Mouse (Mus musculus): Measurements from ENCODE around the gene 3110082I17Rik. TPM values are rescaled to one million over a fixed set of nuclear protein-coding genes. Genes with fewer than 3 reads are reported as not detected.
"Not testable (repeated sequence)": the region's sequence is repeated elsewhere in the genome, so short reads cannot be mapped to it uniquely, and the experiment has no call there.

3110082I17Rik gene
- total RNA-seq, 2 experiments from 2014 or later, result 16.6 to 17.6 TPM

DNA sequence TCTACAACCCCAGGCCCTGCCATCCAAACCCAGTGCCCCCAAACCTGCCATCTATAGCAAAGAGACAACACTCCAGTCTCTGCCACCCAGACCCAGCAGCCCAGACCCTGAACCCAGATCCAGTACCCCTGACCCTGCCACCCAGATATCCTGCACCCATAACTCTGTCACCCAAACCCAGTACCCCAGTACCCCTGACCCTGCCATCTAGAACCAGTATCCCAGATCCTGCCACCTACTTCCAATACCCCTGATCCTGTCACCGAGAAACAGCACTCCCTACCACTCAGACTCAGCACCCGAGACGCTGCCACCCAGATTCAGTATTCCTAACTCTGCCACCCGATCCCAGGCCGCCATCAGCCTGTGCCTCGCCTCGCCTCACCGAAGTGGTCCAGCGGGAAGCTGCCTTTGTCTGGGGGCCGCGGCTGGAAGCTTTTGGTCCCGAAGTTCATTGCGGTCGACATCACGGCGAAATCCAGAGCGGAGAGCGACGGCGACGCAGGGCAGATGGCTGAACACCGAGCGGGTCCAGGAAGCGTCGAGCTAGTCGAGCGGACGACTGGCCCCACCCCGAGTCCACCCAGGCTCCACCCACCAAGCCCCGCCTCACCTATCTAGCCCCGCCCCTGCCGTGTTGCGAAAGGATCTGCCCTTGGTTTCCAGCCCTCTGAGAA, 115.5 kb downstream of the 3110082I17Rik start:
- peak; percentile 91 to 93 for DNase-seq (ENCODE audit: low spot score in 2 of 2)
- intact Hi-C loops (cut with DNase I), result no loop called here

DNA sequence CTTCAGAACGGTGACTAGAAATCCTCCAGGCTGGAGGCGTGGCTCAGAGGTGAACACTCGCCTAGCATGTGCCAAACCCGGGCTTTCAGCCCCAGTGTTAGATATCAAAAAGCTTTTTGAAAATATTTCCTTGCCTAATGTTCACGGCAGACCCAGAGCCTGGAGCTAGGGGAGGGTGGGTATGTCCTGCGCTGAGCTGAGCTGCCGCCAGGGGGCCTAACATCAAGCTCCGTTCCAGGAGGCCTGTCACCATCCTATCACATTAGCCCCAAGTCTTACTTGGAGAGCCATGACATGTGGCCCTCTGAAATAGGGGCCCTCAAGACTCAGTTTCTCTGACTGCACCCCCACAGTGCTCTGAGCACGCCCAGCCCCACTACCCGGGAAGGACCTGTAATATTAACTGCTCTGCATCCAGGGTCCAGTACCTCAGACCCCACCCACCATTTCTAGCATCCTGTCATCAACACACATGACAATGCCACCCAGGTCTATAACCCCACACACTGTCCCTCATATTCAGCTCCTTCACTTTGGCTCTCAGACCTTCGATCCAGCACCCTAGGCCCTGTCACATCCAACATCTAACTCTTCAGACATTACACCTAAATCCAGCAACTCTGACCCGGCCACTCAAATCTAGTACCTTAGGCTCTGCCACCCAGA, 116.2 kb downstream of the 3110082I17Rik start:
- intact Hi-C loops (cut with DNase I), result no loop called here
- DNase-seq (ENCODE audit: low spot score in 2 of 2), result peak; percentile 81 to 82

DNA sequence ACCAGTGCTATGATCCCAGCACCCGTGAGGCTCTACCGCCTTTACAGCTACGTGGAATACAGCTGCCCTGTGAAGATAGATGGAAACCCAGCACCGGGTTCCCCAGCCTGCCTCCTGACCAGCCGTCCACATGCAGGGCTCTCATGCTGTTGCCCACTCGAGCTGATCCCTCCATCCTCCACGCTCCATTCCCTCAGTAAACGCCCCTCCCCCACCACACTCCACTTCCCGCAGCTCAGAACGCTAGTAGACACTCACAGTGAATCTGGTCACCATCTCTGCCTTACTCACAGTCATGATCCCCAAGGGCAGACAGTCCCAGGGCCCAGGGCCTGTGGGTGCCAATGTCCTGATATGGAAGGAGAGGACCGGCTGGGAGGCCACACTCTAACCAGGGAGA, 121.4 kb downstream of the 3110082I17Rik start:
- intact Hi-C loops (cut with DNase I), result loop anchor here (10.0 kb wide), 1 partner anchor 416 kb away; no protein-coding TSS in a partner anchor
- no peak for DNase-seq (ENCODE audit: low spot score in 2 of 2)

DNA sequence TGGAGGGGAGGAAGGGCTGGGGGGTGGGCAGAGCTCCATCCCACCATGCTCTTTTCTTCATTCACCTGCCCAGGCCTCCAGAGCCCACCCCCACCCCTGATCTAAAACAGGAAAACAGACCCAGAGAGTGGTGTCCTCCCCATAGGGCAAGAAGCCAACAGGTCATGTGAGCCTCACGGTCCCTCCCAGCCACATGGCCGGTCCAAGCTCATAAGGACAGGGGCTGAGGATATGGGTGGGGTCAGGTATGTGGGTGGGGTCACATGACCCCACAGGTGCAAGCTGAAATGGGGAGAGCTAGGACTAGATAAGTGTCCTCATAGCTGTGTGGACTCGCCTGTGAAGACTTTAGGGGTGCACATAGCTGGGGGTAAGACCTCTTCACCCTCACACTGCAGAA, 121.9 kb downstream of the 3110082I17Rik start:
- intact Hi-C loops (cut with DNase I), result loop anchor here (10.0 kb wide), 1 partner anchor 416 kb away; no protein-coding TSS in a partner anchor
- no peak for DNase-seq (ENCODE audit: low spot score in 2 of 2)

DNA sequence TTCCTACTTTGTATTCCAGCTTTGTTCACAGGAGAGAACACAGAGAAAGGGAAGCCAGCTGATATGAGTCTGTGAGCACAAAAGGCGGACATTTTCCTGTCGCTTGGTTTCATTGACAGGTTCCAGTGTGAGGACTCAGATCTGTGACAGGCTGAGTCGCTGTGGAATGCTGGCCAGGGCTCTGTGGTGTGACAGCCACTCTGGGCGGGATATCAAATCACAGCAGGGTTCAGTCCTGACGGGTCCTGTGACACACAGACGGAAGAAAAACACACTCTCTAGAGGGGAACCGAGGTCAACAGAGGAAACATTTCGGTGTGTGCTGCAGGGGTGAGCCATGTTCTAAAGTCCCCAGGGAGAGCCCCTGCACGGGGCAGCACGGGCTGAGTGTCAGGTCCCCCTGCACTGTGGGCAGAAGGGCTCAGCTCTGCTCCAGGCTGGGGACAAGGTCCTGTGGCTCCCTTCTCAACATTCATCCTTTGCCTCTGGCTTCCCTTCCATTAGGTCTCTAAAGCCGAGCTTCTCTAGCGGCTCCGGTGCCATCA, 122.4 kb downstream of the 3110082I17Rik start:
- intact Hi-C loops (cut with DNase I), result loop anchor here (10.0 kb wide), 1 partner anchor 417 kb away; no protein-coding TSS in a partner anchor
- no peak for DNase-seq (ENCODE audit: low spot score in 2 of 2)

DNA sequence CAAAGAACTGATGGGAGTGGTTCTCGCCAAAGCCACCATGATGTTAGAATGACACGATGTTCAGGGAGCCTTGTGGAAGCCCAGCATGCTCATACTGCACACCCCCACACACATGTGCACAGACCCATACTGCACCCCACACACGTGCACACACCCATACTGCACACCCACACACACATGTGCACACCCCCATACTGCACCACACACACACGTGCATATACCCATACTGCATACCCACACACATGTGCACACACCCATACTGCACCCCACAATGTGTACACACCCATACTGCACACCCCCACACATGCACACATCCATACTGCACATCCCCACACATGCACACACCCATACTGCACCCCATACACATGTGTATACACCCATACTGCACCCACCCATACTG, 124.7 kb downstream of the 3110082I17Rik start:
- intact Hi-C loops (cut with DNase I), result loop anchor here (10.0 kb wide), 1 partner anchor 419 kb away; no protein-coding TSS in a partner anchor
- DNase-seq (ENCODE audit: low spot score in 2 of 2), result no peak

GRCm38 (mm10) chr5:139334394-139334793, 125.9 kb downstream of the 3110082I17Rik start:
- DNase-seq (ENCODE audit: low spot score in 2 of 2), result not testable (repeated sequence)
- intact Hi-C loops (cut with DNase I), result loop anchor here (10.0 kb wide), 1 partner anchor 420 kb away; no protein-coding TSS in a partner anchor

DNA sequence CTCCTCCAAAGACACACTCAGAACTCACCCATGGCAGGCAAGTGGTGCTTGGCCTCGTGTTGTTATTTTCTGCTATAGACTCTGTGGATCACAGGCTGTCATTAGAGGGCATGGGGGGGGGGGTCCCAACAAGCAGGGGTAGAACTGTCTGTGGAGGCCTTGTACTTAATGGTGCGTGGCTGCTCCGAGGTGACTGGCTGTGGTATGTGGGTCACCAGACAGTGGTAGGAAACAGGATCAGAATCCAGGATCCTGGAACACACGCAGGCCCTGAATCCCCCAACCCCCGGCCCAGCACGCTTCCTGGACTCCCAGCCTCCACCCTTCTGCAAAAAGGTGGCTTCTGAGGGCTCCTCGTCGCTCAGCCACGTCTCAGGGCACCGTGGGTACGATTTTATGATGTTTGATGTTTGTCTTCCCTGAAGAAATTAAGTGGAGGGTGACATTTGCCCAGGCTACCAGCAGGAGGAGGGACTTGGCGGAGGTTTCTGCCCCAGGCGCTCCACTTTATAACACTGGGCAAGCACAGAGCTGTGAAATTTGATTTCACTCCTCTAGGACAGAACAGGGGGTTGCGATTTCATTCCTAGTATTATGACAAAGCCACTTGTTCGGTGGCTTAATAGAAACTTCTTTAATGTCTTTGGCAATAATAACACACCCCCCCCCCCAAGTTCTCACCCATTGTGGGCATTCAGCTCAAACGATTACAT, 126.9 kb downstream of the 3110082I17Rik start:
- no peak for DNase-seq (ENCODE audit: low spot score in 2 of 2)
- intact Hi-C loops (cut with DNase I), result loop anchor here (10.0 kb wide), 1 partner anchor 421 kb away; no protein-coding TSS in a partner anchor

DNA sequence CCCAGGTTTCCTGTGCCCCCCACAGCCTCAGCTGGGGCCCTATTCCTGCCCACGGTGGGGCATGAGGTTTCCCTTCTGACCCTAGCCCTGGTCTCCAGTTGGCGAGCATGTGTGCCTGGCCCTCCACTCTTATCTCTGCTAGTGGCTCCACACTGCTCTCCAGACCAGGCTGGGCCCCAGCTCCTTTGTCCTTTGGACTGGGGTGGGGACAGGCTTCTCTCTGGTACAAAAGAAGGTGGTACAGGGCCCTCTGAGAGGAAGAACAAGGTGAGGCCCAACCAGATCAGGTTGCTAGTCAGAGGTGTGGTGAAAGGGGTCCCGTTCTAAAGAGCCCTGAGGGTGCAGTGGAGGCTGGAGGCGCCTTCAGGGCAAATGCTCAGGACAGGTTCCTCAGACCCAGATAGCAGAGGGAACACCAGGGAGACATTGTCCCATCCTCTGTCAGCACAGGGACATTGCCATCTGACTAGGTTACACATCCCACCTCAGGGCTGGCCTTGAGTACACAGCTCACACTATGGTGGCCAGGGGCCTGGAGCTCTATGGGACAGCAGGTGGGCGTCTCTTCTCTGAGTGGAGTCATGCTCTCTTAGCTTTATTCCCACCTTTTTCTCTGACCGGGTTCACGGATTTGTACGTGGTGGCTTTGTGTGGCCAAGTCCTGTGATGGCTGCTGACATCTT, 127.6 kb downstream of the 3110082I17Rik start:
- intact Hi-C loops (cut with DNase I), result loop anchor here (10.0 kb wide), 1 partner anchor 422 kb away; no protein-coding TSS in a partner anchor
- no peak for DNase-seq (ENCODE audit: low spot score in 2 of 2)

DNA sequence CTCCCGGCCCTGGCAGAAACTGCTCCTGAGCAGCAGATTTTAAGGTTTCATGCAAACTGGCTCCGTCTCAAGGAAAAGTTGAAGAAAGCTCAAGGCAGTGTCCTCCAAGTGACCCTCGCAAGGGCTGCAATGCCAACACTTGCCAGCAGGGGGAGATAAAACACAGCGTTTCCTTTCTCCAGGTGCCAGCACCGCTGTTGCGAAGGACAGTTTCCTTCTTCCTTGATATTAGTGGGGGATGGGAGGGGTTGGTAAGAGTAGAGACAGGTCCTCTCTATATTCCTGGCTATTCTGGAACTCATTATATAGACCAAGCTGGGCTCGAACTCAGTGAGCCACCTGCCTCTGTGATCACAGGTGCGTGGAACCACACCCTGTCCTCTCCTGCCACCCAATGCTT, 128.6 kb downstream of the 3110082I17Rik start:
- peak; percentile 79 to 85 for DNase-seq (ENCODE audit: low spot score in 2 of 2)
- intact Hi-C loops (cut with DNase I), result loop anchor here (10.0 kb wide), 1 partner anchor 423 kb away; no protein-coding TSS in a partner anchor

- peak; percentile 44 to 45 for DNase-seq (ENCODE audit: low spot score in 2 of 2)
- intact Hi-C loops (cut with DNase I), result loop anchor here (10.0 kb wide), 1 partner anchor 424 kb away; no protein-coding TSS in a partner anchor
Measured at GRCm38 (mm10) chr5:139330766-139331165, 129.6 kb downstream of the 3110082I17Rik start.

DNA sequence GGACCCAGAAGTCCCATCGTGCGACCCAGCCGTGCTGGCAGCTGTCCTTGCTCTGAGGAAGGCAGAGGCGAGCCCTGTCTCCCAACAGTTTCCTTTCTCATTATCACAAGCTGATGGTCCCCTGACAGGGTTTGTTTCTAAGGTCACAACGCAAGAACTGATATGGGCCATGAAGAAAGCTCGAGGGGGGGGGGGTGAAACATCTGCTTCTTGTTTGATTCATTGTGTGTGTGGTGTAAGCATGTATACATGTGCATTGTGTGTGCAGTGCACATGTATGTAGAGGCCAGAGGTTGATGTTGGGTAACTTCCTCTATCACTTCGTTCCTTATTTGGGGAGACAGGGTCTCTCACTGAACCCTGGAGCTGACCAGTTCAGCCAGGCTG, 132.7 kb downstream of the 3110082I17Rik start:
- no peak for DNase-seq (ENCODE audit: low spot score in 2 of 2)
- intact Hi-C loops (cut with DNase I), result no loop called here

DNA sequence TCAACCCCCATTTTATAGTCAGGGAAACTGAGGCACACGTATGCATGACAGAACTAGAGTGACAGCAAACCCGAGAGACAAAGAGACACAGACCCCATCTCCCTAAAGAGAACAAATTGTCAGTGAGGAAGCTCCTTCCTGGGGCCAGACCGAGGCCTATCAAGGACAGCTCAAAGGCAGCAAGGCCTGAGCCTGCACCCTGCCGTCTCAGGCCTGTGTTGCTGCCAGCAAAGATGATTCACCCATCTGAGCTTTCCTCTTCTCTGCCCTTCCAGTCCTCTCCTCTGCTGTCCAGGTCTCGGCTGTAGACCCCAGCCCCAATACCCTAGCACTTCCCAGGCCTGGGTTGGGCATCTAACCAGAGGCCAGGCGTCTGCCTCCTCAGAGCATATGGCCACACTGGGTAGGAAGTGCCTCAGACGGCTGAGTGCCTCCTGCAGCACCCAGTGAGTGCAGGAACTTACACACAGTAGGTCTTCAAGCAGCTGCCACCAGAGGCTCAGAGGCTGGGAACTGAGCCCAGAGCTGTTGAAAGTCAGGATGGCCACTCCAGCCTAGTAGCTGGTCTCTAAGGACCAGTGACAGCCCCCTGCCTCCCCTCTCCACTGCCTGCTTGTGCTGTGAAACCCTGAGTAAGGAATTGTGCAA, 133.2 kb downstream of the 3110082I17Rik start:
- intact Hi-C loops (cut with DNase I), result no loop called here
- DNase-seq (ENCODE audit: low spot score in 2 of 2), result no peak

DNA sequence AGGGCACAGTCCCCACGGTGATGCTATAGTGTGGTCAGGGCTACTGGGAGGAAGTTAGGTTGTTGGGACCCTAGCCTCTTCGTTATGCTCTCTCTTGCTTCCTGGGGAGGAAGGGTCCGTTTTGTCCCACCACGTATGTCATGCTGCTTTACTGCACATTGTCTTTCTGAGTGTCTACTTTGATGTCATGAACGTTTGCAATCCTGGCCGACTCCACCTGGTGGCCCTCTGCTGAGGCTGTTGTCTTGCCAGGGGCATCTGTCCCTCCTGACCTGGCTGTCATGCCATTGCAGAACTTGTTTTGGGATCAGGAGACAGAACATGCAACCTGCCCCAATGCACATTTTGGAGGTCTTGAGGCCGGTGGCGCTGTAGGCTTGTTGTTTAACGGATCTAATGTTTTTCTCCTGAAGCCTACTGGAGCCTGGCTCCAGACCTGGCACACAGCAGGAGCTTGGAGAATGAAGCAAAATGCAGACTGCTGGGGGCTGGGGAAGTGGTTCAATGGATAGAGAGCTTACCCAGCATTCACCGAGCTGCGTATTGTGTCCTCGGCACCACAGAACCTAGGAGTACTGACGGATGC, 134.1 kb downstream of the 3110082I17Rik start:
- intact Hi-C loops (cut with DNase I), result no loop called here
- no peak for DNase-seq (ENCODE audit: low spot score in 2 of 2)

DNA sequence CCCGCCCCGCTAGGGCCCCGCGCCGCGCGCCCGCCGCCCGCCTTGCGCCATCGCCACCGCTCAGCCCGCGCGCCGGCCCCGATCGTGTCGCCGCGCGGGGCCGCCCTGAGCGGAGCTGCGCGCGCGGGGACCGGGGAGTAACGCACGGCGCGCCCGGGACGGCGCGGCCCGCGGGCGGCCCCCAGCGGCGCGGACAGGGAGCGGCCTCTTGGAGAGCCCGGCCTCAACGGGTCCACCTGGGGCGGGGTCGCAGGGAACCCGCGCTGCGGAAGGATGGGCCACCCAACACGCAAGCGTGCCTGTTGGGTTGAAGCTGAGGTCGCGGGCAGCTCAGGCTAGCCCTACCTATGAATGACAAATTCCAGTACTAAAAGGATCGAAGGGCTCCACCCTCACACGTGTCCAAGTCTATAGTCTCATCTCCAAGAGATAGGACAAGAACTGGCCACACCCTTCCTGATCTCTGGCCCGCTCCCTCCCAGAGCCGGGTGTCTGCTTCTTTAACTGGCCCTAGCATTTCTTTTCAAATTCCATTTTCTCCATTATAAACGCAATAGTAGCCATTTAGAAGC, 134.8 kb downstream of the 3110082I17Rik start, which contains the start of gene Adap1:
Gene Adap1 (minus strand): TSS at position 228 of the 572 bp plus-strand sequence.
- intact Hi-C loops (cut with DNase I), result loop anchor here (2.0 kb wide), 1 partner anchor 43 kb away; no protein-coding TSS in a partner anchor
- peak; percentile 34 to 72 for DNase-seq (ENCODE audit: low spot score in 2 of 2)

DNA sequence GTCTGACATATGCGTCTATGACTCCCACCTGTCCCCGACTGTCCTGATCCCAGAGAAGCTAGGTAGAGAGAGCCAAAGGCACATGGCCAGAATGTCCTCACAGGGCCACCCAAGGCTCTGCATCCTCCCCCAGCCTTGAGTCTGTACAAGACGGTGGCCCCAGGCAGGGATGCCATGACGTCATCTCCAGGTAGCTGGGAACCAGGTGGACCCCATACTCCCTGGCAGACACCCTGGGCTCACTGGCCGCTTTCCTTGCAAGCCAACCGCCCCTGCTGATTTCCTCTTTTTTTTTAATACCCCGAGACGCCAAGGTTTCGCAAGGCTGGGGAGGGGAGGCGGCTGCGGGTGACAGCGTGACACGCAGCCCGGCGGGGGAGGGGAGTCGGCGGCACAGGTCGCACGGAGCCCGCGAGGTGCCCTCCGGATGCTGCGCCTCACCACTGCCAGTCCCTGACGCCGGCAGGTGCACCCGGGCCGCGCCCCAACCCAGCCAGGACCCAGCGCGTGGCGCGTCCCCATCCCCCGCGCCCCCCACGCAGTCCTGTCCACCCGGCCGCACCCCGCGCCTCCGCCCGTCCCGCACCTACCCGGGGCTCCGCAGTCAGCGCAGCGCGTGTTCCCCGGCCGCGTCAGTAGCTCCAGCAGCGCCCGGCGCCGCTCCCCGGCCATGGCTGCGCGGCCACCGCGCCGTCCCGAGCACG, 135.5 kb downstream of the 3110082I17Rik start:
- intact Hi-C loops (cut with DNase I), result loop anchor here (2.0 kb wide), 1 partner anchor 42 kb away; no protein-coding TSS in a partner anchor
- peak; percentile 49 to 54 for DNase-seq (ENCODE audit: low spot score in 2 of 2)

DNA sequence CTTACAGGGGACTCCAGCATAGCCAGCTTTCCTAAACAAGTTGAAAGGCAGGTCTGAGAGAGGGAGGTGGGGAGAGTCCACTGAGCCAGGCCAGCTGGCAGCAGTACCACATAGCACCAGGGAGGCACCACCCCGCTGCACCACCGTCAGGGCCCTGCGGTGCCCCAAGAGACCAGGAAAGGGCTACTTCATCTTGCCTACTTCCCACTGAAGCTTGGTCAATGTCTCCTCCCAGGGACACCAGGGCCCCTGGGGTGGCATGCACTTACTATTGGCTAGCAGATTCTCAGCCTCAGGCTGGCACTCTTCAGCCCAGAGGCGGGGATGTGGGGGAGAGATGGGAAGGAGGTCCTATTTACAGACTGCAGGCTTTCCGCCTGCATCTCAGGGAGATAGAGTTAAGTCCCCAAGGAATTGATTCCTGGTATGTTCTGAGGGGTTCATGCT, 136.3 kb downstream of the 3110082I17Rik start:
- intact Hi-C loops (cut with DNase I), result loop anchor here (2.0 kb wide), 1 partner anchor 41 kb away; no protein-coding TSS in a partner anchor
- DNase-seq (ENCODE audit: low spot score in 2 of 2), result peak; percentile 44 to 52
